Mouse (Mus musculus) forebrain, embryonic 11.5 days (tissue): ENCODE measurements around the gene Nxpe3. TPM values are rescaled to one million over a fixed set of nuclear protein-coding genes. Genes with fewer than 3 reads are reported as not detected.

Experiments used
- ATAC-seq: fragments of 200-750 bp; cut with Nextera tagmentation; replicated peaks from 2 replicates; pipeline ENCODE4 v1.8.0; 2017; ENCODE audit warnings: moderate TSS enrichment; ENCODE audit not compliant: low FRiP score
- DNase-seq: peaks from one replicate; pipeline ENCODE4 v3.0.0-alpha.2; 2017; ENCODE audit warnings: low spot score
- H3K27ac ChIP-seq: fragments of 300-500 bp; sonication (generic); 2 replicates; pipeline ENCODE4 v1.5.1; 2014; ENCODE audit warnings: low read depth, low read length
- H3K27me3 ChIP-seq: fragments of 300-500 bp; sonication (generic); 2 replicates; pipeline ENCODE4 v1.6.1; 2014; ENCODE audit warnings: mild to moderate bottlenecking, low read length, mixed read lengths; ENCODE audit not compliant: control insufficient read depth, insufficient read depth
- H3K36me3 ChIP-seq: fragments of 300-500 bp; sonication (generic); 2 replicates; pipeline ENCODE4 v1.6.1; 2014; ENCODE audit warnings: mild to moderate bottlenecking, low read length, moderate library complexity, mixed read lengths; ENCODE audit not compliant: control insufficient read depth, insufficient read depth
- H3K4me1 ChIP-seq: fragments of 300-500 bp; sonication (generic); replicated peaks from 2 replicates; pipeline ENCODE4 v1.6.1; 2014; ENCODE audit warnings: low read length, mixed read lengths; ENCODE audit not compliant: control insufficient read depth, insufficient read depth
- H3K4me2 ChIP-seq: fragments of 300-500 bp; sonication (generic); 2 replicates; pipeline ENCODE4 v1.6.1; 2014; ENCODE audit warnings: low read depth, mild to moderate bottlenecking, low read length, moderate library complexity, mixed read lengths; ENCODE audit not compliant: severe bottlenecking
- H3K4me3 ChIP-seq: fragments of 300-500 bp; sonication (generic); 2 replicates; pipeline ENCODE4 v1.5.1; 2014; ENCODE audit warnings: low read depth, low read length
- H3K9ac ChIP-seq: fragments of 300-500 bp; sonication (generic); 2 replicates; pipeline ENCODE4 v1.6.1; 2014; ENCODE audit warnings: low read length
- H3K9me3 ChIP-seq: fragments of 300-500 bp; sonication (generic); 2 replicates; pipeline ENCODE4 v1.6.1; 2016; ENCODE audit warnings: low read length, mixed read lengths; ENCODE audit not compliant: control insufficient read depth
- WGBS: fragments of 180-500 bp; shearing (Covaris S2); extraction: QIAGEN DNeasy Blood & Tissue Kit; methylation state at CpG from one replicate; pipeline ENCODE4 v1.1.7; 2014; 5-methylcytosine and 5-hydroxymethylcytosine counted together
- polyA plus RNA-seq: library from polyadenylated mRNA; unstranded; fragments of >200 nt; fragmentation: Nextera tagmentation; extraction: Ambion mirVana; gene quantifications from 2 replicates; pipeline ENCODE4 v1.2.1, GENCODE M21; 2014

Gene Nxpe3
- polyA plus RNA-seq, 1 experiment from 2014 or later: 1.2 TPM

DNA sequence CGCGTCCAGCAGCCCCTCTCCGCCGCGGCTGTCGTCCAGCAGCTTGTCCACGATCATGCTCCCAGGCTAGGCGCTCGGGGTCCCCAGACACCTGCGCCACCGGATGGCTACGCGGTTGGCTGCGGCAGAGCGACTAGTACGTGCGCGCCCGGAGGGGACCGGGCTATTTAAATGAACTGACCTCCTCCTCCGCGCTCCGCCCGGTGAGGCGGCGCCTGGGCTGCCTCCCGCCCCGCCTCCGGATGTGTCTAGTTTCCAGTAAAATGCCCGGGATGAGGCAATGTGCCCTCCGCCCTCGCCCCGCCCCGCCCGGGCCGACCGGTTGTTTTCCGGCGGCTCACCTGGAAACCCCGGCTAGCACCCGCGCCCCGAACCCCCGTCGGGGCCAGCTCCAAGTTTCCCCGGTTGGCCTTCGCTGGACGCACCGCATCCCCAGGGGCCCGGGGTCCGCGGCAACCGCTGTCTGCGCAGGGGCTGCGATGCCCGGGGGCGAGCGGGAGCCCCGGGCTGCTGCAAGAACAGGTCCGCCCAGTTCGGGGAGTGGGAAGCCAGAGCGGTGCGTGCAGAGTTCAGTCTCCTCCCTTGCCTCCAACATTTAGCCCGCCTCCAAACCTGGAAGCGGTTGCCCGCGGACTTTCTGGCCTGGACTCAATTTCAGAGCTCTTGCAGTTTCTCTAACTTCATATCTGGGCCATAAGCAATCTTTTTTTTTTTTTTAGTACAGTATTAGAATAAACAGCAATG, 72.9 kb downstream of the Nxpe3 start:
- no peaks in the 10 kb centered on the region for H3K27me3 ChIP-seq
- peak overlapping the region; percentile 72 for H3K4me3 ChIP-seq
- H3K9me3 ChIP-seq: no peaks in the 10 kb centered on the region
- peak; percentile 94 for ATAC-seq
- H3K36me3 ChIP-seq: no peaks in the 10 kb centered on the region; the same call in 1 of the 2 replicates
- peaks cover 6% of the 10 kb centered on the region; the same call in 1 of the 2 replicates for H3K4me1 ChIP-seq
- H3K27ac ChIP-seq: 0 out of 2 replicates have a peak overlapping the region, but pooled peaks have one; percentile 4
- peak overlapping the region; percentile 72 for H3K9ac ChIP-seq
- H3K4me2 ChIP-seq: peak overlapping the region; percentile 89
- under 1% methylated on average over 63 of the region's 67 CpGs for whole genome bisulfite sequencing
- peak; percentile 92 for DNase-seq

DNA sequence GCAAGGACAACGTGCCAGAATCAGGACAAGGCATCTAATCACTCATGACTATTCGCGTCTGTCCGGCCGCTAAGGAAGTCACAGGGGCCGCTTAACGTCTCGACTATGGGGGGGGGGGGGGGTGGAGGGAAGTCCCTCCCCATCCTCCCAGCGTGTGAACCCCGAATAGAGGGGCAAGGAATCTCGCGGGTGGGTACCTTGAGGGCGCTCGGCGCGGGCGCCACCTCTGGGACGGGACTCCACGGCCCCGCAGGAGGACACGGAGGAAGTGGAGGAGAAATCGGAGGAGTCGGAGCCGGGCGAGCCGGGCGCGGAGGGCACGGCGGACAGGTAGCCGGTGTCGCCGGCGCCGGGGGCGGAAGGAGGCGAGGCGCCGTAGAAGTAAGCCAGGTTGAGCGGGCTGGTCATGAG, 73.5 kb downstream of the Nxpe3 start:
- no peaks in the 10 kb centered on the region for H3K27me3 ChIP-seq
- no peaks in the 10 kb centered on the region for H3K9me3 ChIP-seq
- ATAC-seq (no peak; the same call in 1 of the 2 replicates), DNase-seq (no peak)
- peak overlapping the region; percentile 72 for H3K9ac ChIP-seq
- peaks cover 6% of the 10 kb centered on the region; the same call in 1 of the 2 replicates for H3K4me1 ChIP-seq
- no peaks in the 10 kb centered on the region; the same call in 1 of the 2 replicates for H3K36me3 ChIP-seq
- peak overlapping the region; percentile 89 for H3K4me2 ChIP-seq
- WGBS: under 1% methylated on average over 37 of the region's 40 CpGs
- H3K27ac ChIP-seq: 0 out of 2 replicates have a peak overlapping the region, but pooled peaks have one; percentile 4
- H3K4me3 ChIP-seq: peak overlapping the region; percentile 72

DNA sequence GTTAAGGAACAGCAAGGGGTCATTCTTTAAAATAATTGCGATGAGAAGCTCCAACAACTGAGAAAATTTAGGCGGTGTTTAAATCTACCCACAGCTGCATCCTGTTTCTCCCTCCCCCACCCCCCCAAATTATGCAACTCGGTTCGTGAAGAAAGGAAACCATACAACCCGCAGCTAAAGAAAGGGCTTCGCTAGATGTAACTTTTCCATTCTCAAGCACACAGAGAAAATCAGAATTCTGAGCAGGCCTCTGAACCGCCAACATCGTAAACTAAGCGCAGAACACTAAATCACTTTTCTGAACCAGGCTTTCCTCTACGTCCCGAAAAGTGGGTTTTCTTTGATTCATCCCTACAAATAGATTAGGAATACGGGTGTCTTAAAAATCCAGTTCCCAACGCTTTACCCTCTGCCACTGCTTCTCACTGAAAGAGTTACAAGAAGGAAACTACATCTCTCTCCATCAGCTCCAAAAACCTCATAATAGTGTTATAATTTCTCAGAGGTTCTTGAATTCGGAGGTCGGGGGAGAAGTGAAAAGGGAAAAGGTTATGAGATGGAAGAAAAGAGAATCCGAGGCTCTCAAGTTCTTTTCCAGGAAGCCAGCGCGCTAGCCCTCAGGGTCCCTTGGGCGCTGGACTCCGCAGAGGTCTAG, 74.0 kb downstream of the Nxpe3 start:
- no peak for DNase-seq
- H3K4me3 ChIP-seq: peak overlapping the region; percentile 72
- peak overlapping the region; percentile 89 for H3K4me2 ChIP-seq
- no peak for ATAC-seq
- no peak overlapping the region for H3K27ac ChIP-seq
- no peaks in the 10 kb centered on the region for H3K9me3 ChIP-seq
- peaks cover 6% of the 10 kb centered on the region; the same call in 1 of the 2 replicates for H3K4me1 ChIP-seq
- H3K36me3 ChIP-seq: no peaks in the 10 kb centered on the region; the same call in 1 of the 2 replicates
- peak overlapping the region; percentile 72 for H3K9ac ChIP-seq
- no peaks in the 10 kb centered on the region for H3K27me3 ChIP-seq
- 17% methylated on average over 20 of the region's 20 CpGs for WGBS

DNA sequence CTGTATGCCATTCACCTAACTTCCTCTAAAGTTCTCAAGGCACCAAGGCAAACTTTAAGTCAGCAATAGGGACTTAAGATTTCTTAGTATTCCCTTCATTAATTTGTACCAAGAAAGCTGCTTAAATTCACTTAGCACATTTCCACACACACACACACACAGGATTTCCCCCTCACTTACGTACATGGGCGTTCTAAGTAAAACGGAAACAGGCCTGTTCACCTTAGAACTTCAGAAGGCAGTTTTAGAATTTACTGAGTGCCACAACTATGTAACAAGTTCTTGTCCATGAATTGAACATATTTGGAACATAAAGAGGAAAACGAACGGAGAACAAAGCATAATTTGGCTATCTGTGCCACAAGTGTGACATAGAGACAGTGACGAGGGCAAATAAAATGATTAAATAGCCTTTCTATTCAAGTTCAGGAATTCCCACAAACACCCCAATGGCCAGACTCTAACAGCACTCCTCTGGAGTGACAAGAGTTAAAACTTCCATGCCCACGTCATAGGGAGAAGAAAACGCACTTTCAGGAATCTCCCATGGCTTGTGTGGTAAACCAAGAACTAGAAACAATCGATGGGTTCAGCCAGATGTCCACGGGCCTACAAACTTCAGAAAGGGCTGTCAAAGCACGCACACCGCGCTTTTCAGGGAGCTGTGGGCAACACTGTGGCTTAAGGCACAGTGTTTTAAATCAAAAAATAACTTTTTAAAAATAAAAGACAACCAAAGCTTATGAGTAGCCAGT, 74.7 kb downstream of the Nxpe3 start:
- 59% methylated on average over 13 of the region's 13 CpGs for WGBS
- H3K9me3 ChIP-seq: no peaks in the 10 kb centered on the region
- no peaks in the 10 kb centered on the region for H3K27me3 ChIP-seq
- no peak for DNase-seq
- H3K4me3 ChIP-seq: peak overlapping the region; percentile 72; the same call in 1 of the 2 replicates
- H3K9ac ChIP-seq: no peak overlapping the region
- no peak overlapping the region for H3K27ac ChIP-seq
- H3K4me1 ChIP-seq: peaks cover 6% of the 10 kb centered on the region; the same call in 1 of the 2 replicates
- no peaks in the 10 kb centered on the region; the same call in 1 of the 2 replicates for H3K36me3 ChIP-seq
- ATAC-seq: no peak
- H3K4me2 ChIP-seq: peak overlapping the region; percentile 89

DNA sequence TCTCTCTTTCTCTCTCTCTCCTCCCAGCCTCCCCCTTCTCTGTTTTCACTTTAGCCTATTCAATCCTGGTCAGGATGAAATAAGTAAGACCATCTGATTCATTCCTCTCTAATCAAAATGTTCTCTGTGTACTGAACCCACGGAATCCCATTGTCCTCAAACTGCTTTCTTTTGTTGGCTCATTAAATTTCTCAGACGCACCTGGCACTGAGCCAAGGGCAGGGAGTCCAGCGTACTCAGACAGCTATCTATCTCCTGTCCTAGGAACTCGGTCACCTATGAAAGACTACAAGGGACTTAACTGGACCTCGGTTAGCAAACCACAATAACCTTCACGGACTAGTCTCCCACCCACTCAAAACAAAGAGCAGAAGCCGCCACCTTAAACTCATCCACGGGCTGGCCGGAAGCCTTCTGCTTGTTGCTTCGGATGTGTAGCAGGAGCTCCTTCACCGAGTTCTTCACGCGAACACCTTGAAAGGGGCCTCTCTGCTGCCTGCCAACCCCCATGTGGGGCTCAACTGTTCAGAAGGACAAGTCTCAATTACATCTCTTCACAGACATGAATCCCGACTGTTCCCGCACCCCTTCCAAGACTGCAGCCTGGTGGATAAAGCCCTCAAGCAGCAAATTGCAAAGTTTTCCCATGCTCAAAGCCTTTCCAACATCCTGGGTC, 75.8 kb downstream of the Nxpe3 start:
- Histone ChIP-seq H3K36me3 (no peaks in the 10 kb centered on the region; the same call in 1 of the 2 replicates), H3K4me2 (no peak overlapping the region), H3K9ac (no peak overlapping the region), H3K27me3 (no peaks in the 10 kb centered on the region), H3K27ac (no peak overlapping the region), H3K9me3 (no peaks in the 10 kb centered on the region), H3K4me1 (peaks cover 6% of the 10 kb centered on the region; the same call in 1 of the 2 replicates), H3K4me3 (no peak overlapping the region)
- DNase-seq (no peak), ATAC-seq (no peak)
- WGBS: 77% methylated on average over 15 of the region's 15 CpGs

DNA sequence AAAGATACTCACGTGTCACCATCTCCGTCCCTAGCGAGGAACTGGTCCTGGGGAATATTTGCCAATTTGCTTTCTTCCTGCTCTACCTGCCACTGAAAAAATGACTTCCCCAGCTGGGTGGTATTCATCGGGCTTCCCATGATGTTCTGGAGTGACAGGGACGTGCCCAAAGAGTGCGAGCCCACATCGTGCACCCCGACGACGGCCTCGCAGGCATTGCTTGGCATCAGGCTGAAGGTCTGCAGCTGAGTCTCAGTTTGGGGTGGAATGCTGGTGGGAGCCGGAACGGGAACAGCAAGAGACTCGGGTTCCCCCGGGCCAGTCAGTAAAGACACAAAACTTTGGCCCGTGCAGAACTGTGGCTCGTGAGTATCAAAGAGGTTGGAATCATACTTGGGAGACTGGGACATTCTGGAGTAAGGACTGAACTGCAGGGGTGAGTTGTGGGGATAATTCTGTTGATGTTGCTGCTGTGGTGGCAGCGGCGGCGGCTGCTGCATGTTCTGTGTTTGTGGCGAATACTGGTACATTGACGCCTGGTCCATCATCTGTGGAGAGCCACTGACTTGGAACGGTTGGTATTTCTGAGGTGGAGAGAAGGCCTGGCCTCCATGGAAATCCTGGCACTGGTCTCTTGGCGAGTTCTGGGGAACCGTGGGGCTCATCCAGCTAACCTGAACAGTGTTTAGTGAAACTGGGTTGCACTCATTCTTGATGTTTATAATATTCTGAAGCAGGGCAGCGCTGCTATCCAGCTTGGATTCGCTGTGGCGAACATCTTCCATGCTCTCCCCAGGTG, 77.2 kb downstream of the Nxpe3 start:
- Histone ChIP-seq H3K27me3 (no peaks in the 10 kb centered on the region), H3K4me2 (no peak overlapping the region), H3K4me1 (peaks cover 4% of the 10 kb centered on the region; the same call in 1 of the 2 replicates), H3K9me3 (no peaks in the 10 kb centered on the region), H3K9ac (no peak overlapping the region), H3K4me3 (no peak overlapping the region), H3K36me3 (no peaks in the 10 kb centered on the region; the same call in 1 of the 2 replicates), H3K27ac (no peak overlapping the region)
- 96% methylated on average over 28 of the region's 28 CpGs for WGBS
- ATAC-seq: no peak
- DNase-seq: no peak

DNA sequence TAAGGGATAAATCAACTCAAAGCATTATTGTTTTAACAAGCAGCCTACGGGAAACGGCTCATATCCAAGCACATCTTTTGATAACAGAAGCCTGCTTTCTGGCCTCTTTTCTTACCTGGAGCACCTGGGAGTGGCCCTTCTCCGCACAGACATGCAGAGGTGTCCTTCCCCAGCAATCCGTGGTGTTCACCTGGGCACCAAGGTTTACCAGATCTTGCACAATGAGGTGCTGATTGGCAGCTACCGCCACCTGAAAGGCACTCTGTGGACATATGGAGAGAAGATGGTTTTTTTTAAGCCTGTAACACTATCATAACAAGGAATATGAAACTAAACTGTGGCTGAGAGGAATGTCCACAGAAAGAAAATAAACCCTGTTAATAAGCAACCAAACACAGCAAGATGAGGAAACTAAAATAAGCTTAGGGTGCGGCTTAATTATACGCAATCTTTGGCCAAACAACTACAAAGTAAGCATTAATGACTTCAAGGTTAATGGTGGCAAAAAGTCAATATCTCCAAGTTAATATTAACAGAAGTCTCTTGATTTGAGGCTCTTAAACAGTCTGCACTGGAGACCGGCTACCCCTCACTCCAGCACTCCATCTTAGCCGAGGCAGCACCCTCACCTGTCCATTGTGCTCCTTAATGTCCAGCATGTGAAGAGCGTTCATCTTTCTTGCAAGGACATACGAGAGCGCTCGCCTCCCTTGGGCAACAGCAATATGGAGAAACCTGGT, 78.7 kb downstream of the Nxpe3 start:
- H3K36me3 ChIP-seq: no peaks in the 10 kb centered on the region; the same call in 1 of the 2 replicates
- H3K4me3 ChIP-seq: no peak overlapping the region
- no peak for DNase-seq
- H3K9me3 ChIP-seq: no peaks in the 10 kb centered on the region
- no peak overlapping the region for H3K9ac ChIP-seq
- peaks cover 2% of the 10 kb centered on the region; the same call in 1 of the 2 replicates for H3K4me1 ChIP-seq
- H3K27me3 ChIP-seq: no peaks in the 10 kb centered on the region
- ATAC-seq: no peak
- no peak overlapping the region for H3K4me2 ChIP-seq
- H3K27ac ChIP-seq: no peak overlapping the region
- 95% methylated on average over 13 of the region's 13 CpGs for WGBS
